8 mouse cellular contexts compared by ENCODE assay signal in the genomic region with DNA sequence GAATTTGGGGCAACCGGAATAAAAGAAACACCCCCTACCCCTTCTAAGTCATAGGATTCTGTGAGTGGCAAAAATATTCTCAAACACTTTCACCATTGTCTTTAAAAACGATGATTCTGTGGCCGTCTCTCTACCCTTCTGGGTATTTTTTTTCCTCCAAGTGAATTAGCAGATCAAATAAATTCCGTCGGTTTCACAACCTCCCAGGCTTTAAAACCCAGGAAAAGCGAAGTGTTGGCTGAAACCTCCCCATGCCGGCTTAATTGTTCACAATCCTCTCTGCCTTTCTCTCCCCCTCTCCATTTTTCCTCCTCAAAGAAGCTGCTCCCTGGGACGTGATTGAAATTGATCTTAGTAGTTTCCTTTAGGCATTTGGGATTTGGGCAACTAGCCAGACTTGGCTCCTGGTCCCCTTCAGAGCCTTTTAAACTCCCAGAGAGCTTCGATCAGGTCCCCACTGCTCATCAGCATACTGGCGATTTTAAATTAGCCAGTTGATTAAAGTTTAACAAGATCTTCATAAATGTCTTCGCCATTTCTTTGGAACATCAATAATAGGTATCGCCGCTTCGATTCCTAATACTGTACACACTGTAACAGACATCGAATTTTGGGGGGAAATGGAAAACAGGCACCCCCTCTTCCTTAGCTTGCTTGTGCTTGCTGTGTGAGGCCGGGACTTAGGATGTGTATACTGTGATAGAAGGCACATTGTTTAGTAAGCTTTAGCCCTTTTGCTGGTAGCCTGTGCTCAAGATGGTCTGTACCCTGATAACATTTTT. TPM values are rescaled to one million over a fixed set of nuclear protein-coding genes. Genes with fewer than 3 reads are reported as not detected.
DNase-seq lines count a peak whose midpoint lies in the region; ATAC-seq and TF ChIP-seq lines count a peak whose summit lies in the region.

No protein-coding gene starts in this region.

- H3K27me3 ChIP-seq in forebrain, embryonic 15.5 days: no peaks in the 10 kb centered on the region
- no peaks in the 10 kb centered on the region for H3K27me3 ChIP-seq in hindbrain, postnatal 0 days (ENCODE audit: insufficient read depth, low read length)
- no peaks in the 10 kb centered on the region for H3K27me3 ChIP-seq in liver, embryonic 15.5 days

- 0 out of 2 replicates have a peak, but pooled peaks have one; percentile 0 for ATAC-seq in frontal cortex, adult (ENCODE audit: low TSS enrichment)
- ATAC-seq in forebrain, embryonic 15.5 days (replicated peaks): no peak
- no peak for ATAC-seq in hindbrain, postnatal 0 days
- ATAC-seq in liver, embryonic 15.5 days (ENCODE audit: insufficient read depth): no peak

- peak overlapping the region; percentile 51 for H3K4me2 ChIP-seq in forebrain, embryonic 15.5 days (replicated peaks)
- peak overlapping the region; percentile 74 for H3K4me2 ChIP-seq in hindbrain, postnatal 0 days (ENCODE audit: low read depth, low read length)
- H3K4me2 ChIP-seq in liver, embryonic 15.5 days: peak overlapping the region; percentile 90

- H3K9ac ChIP-seq in forebrain, embryonic 15.5 days (replicated peaks): peak overlapping the region; percentile 66
- peak overlapping the region; percentile 75 for H3K9ac ChIP-seq in hindbrain, postnatal 0 days (replicated peaks; ENCODE audit: low read length)
- peak overlapping the region; percentile 75 for H3K9ac ChIP-seq in liver, embryonic 15.5 days

- peaks cover 27% of the 10 kb centered on the region for H3K36me3 ChIP-seq in forebrain, embryonic 15.5 days
- H3K36me3 ChIP-seq in hindbrain, postnatal 0 days (ENCODE audit: insufficient read depth, low read length): peaks cover 25% of the 10 kb centered on the region; the same call in 1 of the 2 replicates
- peaks cover 32% of the 10 kb centered on the region for H3K36me3 ChIP-seq in liver, embryonic 15.5 days (replicated peaks)

- H3K27ac ChIP-seq in forebrain, embryonic 15.5 days (replicated peaks): peak overlapping the region; percentile 99
- peak overlapping the region; percentile 92 for H3K27ac ChIP-seq in hindbrain, postnatal 0 days
- peak overlapping the region; percentile 89 for H3K27ac ChIP-seq in liver, embryonic 15.5 days (replicated peaks)

- under 1% methylated on average over 16 of the region's 16 CpGs for WGBS in forebrain, embryonic 15.5 days
- WGBS in hindbrain, postnatal 0 days: 2% methylated on average over 16 of the region's 16 CpGs
- 7% methylated on average over 16 of the region's 16 CpGs for WGBS in liver, embryonic 15.5 days (ENCODE audit: insufficient replicate concordance)

- peak overlapping the region; percentile 51 for H3K4me3 ChIP-seq in forebrain, embryonic 15.5 days
- H3K4me3 ChIP-seq in hindbrain, postnatal 0 days (ENCODE audit: low read length): peak overlapping the region; percentile 92
- H3K4me3 ChIP-seq in liver, embryonic 15.5 days (replicated peaks): peak overlapping the region; percentile 79

- H3K4me1 ChIP-seq in forebrain, embryonic 15.5 days: peaks cover 30% of the 10 kb centered on the region
- peaks cover 8% of the 10 kb centered on the region; the same call in 1 of the 2 replicates for H3K4me1 ChIP-seq in hindbrain, postnatal 0 days (ENCODE audit: insufficient read depth, low read length)
- peaks cover 45% of the 10 kb centered on the region for H3K4me1 ChIP-seq in liver, embryonic 15.5 days (replicated peaks)

- no peaks in the 10 kb centered on the region for H3K9me3 ChIP-seq in forebrain, embryonic 15.5 days
- no peaks in the 10 kb centered on the region for H3K9me3 ChIP-seq in hindbrain, postnatal 0 days (ENCODE audit: low read length)
- no peaks in the 10 kb centered on the region for H3K9me3 ChIP-seq in liver, embryonic 15.5 days (replicated peaks)

- no peak for DNase-seq in frontal cortex, postnatal 10 days (ENCODE audit: low spot score in 2 of 2)
- peak; percentile 25 for DNase-seq in adrenal gland, postnatal 14 days
- DNase-seq in hindbrain, postnatal 0 days (ENCODE audit: low spot score): peak; percentile 70
- DNase-seq in retina, embryonic 14.5 days (ENCODE audit: low spot score): peak; percentile 50
- DNase-seq in urinary bladder, adult 18-20 months (ENCODE audit: low spot score in 2 of 2): no peak

- TF ChIP-seq CTCF in hindbrain, postnatal 0 days (IDR thresholded peaks at IDR 0.05; ENCODE audit: low read depth): no peak

RNA-seq across cellular contexts. Expression of a gene that starts 1.5 kb away (rescaled TPM):
- 45.3 and 55.8 TPM in 2 replicates for total RNA-seq in adrenal gland, postnatal 14 days (2021)
- polyA plus RNA-seq in forebrain, embryonic 15.5 days (2015; fragmentation: Nextera tagmentation; extraction: Ambion mirVana): 79.0 and 80.2 TPM in 2 replicates
- total RNA-seq in hindbrain, postnatal 0 days (2014; rRNA removed): 41.6 and 53.1 TPM in 2 replicates
- 99.6 and 104 TPM in 2 replicates for polyA plus RNA-seq in hindbrain, postnatal 0 days (2015; fragmentation: Nextera tagmentation; extraction: Ambion mirVana)
- polyA plus RNA-seq in liver, embryonic 15.5 days (2015; fragmentation: Nextera tagmentation; extraction: Ambion mirVana): 20.6 and 21.3 TPM in 2 replicates

Comparison
In these comparisons a context has a peak if more than half of its experiments do, and no peak if none do; other contexts are left out.
1. DNase-seq: peak in adrenal gland, postnatal 14 days (single experiment), hindbrain, postnatal 0 days (single experiment) and retina, embryonic 14.5 days (single experiment); none in frontal cortex, postnatal 10 days (0 of 2) and urinary bladder, adult 18-20 months (0 of 2).
2. Peak in every context shown above with its lines, with median percentiles within 50 percentile points of each other: H3K27ac ChIP-seq, H3K4me2 ChIP-seq, H3K4me3 ChIP-seq and H3K9ac ChIP-seq.